Mouse (Mus musculus): Measurements from ENCODE around the gene Fabp3.

Fabp3 gene

DNA sequence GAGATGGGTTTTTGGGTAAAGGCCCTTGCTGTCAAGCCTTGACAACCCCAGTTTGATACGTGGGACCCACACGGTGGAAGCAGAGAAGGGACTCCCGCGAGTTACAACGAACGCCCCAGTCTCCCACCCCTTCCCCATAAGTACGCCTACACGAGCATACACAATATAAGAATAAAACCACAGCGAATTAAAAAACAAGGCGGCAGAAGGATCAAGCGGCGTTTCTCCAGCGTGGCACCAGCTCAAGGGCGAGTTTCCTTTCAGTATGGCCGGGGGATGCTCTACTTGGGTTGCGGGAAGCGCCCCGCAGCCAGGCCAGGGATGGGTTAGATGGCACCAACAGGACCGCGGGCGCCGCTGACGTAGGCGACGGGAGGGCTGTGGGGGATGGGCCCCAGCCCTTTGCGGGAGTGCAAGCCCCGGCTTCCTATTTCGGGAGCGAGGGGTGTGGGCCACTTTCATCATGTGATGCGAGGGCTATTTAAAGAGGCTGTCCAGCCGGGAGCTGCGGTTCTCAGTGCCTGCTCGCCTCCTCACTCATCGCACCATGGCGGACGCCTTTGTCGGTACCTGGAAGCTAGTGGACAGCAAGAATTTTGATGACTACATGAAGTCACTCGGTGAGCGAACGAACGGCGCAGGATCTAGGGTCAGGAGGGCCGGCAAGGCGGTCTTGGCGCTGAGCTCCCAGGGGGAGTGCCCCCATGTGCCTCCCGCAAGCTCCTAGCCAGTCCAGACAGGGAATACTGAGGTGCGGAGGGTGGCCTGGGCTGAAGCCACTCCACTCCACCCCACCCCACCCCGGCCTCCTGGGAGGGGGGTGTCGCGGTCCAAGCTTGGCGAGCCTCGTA is at the start of gene Fabp3, which contains the start of gene Gm10570:
TSS of gene Fabp3 (plus strand) at position 365 of the 851 bp plus-strand sequence.
TSS of gene Gm10570 (minus strand) at position 444 of the 851 bp plus-strand sequence.
- DNase-seq (ENCODE audit: low read depth), result peak; percentile 28

- no peak for DNase-seq (ENCODE audit: low read depth)
These were observed 48.0 kb upstream of the Fabp3 start for GRCm38 (mm10) chr4:130260406-130260805.

- no peak for DNase-seq (ENCODE audit: low read depth)
These were observed 44.3 kb upstream of the Fabp3 start for GRCm38 (mm10) chr4:130264131-130264530.

DNA sequence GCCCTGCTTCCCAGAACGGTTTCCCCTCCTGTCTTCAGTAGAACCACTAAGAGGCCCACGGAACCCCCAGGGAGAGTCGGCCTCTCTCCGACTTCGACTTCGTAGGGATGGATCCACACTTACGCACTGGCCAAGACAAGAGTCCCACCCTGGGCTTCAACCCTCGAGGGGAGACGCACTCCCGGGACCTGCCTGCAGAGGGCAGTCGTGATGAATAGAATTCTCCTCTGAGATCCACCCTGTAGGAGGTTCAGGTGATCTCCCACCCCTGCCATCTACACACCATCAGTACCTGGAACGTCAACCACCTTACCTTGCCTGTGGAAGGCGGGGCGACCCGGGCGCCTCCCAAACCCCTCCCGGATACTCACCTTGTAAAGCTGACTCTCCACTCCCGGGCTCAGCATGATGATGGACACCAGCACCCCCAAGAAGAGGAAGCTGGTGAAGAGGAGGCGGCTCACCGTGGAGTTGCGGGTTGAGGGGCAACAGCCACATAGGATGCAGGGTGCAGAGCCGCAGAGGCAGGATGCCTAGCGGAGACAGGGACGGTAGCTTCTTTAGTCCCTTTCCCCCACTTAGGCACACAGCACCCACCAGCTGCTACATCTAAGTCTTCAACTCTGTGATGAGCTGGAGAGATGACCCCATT is 43.6 kb upstream of the Fabp3 start:
- peak; percentile 54 for DNase-seq (ENCODE audit: low read depth)

- DNase-seq (ENCODE audit: low read depth), result no peak
These were observed 41.8 kb upstream of the Fabp3 start for GRCm38 (mm10) chr4:130266601-130267000.

- DNase-seq (ENCODE audit: low read depth), result no peak
These were observed 41.3 kb upstream of the Fabp3 start for GRCm38 (mm10) chr4:130267069-130267468.

DNA sequence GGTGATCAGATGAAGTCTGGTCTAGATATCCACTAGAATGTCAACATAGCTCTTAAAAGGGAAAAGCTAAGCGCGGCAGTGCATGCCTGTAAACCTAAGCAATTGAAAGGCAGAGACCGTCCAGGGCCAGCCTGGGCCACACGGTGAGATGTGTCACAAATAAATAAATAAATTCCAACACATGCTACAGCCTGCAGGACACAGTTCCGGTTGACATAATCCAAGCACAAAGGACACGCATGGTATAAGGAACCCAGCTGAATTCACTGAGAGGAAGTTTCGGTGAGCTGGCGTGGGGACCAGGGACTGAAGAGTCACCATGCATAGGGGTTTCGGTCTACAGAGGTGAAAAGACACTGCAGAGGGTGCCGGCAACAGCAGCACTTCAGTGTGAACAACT is 39.7 kb upstream of the Fabp3 start:
- DNase-seq (ENCODE audit: low read depth), result no peak

GRCm38 (mm10) chr4:130270089-130270488 is 38.3 kb upstream of the Fabp3 start:
- DNase-seq (ENCODE audit: low read depth), result no peak

DNA sequence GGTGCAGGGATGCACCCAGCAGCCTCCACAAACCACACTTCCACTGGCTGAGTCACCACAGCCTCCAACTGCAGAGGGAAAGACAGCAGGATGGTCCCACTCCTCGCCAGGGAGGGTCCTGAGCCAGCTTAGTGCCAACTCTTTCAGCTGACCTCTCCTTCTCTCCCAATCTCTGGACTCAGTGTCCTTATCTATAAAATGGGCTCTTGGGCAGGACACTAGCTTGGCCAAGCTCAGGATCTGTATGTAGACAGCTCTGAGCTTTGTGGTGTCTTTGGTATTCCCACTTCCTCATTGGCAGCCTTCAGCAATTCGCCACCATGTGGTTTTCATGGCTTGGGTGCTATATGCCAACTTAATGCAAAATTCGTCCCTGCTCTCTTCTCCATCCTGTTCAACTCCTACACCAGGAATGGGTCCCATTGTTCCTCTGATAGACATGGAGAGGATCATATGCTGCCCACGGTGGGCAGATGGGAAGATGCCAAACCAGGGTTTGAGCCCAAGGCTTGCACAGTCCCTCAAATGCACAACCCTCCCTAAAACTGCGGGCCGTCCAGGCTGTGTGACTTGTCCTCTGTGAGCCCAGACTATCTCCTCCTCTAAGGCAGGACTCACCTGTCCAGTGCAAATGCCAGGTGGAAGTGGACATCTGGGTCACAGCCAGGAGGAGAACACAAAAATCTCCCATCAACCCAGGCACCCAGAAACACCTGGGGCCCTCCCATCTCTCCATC is 37.6 kb upstream of the Fabp3 start:
- DNase-seq (ENCODE audit: low read depth), result no peak

DNA sequence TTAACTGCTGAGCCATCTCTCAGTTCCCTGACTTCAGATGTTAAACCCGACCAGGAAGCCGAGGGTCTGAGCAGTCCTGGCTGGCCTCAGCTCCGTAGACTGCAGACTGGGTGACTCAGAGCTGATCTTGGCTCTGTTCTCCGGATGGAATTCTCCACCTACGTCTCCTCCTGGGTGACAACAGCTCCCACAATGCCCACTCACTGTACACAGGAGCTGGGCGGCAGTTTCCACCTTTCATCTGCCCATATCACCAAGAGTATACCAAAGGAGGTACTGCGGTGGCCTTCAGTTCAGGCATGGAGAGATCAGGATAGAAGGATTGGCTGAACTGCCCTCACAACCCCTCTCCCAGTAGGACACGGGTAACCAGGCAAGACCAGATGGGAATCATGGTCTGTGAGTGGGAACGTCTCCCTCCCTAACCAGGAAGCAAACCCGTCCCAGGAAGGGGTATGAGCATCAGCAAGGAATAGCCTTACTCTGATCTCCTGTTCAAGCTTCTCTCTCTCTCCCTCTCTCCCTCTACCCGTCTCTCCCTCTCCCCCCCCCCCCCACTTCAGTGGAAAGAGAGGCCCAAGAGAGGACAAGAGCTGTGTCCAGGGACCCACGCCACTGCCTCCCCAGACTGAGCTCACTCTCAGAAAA is 34.6 kb upstream of the Fabp3 start:
- DNase-seq (ENCODE audit: low read depth), result no peak

DNA sequence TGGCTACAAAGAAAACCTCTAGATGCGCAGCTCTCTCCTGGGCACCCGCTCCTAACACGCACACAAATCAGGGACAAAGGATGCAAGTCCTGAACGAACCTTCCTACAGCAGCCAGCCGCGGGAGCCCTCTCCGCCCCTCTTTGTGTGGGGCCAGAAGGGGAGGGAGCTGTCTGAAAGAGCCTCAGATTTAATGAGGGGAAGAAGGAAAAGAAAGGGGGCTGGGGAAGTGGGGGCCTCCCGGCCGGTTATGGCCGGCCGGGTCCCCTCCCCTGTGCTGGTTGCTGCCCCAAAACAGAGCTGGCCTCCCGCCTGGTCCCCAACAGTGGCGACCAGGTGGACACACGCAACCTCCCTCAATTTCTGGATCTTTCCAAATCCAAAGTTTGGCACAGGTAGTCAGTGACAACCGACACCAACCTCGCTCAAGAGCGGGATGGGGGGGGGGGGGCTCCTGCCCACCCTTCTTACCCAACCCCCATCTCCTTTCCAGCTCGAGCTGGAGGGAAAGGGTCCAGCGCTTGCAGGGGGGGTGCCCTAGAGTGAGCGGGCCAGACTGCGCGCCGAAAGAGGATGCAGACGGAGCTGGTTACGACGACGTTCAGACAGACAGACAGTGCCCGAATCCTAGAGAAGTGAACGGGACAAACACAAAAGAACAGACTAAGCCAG is 33.9 kb upstream of the Fabp3 start:
- DNase-seq (ENCODE audit: low read depth), result no peak

DNA sequence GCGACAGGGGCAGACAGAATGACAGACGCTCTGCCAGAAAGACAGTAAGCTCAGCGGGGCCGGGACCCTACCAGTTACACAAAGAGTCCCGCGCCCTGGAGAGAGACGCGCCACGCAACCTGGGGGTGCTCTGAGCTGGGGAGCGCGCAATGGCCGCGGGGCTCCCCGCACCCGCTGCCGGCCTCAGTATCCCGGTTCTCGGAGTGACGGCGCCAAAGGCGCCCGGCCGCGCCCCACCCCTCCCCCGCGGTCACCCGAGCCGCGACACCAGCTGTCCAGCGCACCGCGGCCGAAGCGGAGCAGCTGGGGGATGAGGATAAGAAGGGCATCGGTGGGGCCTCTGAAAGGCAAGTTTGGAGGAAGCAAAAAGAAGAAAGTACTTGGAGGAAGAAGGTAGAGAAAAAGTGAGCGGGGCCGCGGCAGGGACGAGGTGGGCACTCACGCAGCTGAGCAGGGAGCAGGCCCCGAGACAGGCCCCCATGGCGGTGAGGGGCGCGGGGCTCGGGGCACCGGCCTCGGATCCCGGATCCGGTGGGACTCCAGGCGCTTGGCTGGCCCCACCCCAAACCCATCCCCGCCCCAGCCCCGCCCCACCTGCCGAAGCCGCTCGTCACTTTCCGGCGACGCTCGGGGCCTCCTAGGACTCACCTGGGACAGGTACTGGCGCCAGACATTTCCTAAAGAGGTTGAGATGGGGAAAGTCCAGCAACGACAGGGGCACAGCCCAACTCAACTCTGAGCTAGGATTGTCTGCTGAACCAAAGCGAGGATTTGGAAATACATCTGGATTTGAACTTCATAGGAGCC is 33.2 kb upstream of the Fabp3 start:
- no peak for DNase-seq (ENCODE audit: low read depth)

GRCm38 (mm10) chr4:130275823-130276105 is 32.6 kb upstream of the Fabp3 start:
- DNase-seq (ENCODE audit: low read depth), result no peak

DNA sequence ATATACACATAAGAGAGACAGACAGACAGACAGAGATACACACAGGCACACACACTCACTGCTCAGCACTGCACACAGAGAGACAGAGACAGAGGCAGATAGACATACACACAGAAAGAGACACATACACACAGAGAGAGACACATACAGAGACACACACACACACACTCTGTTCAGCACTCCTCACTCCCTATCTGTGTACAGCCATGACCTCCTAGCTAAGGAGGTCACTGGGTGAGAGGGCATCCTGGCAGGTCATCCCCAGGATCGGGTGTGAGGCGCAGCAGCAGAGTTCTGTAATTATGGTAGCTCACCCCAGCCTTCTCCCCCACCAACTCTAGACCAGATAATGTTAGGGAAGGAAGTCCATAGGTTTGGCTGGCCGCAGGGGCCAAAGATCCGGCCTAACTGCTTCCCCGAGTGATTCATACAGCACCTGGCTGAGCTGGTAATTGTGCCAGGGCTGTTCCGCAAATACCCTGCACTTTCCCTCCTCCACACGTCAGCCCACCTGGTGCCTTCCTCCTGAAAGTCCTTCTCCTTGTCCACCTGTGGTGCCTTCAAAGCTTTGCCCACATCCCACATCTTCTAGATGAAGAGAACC is 31.7 kb upstream of the Fabp3 start:
- no peak for DNase-seq (ENCODE audit: low read depth)

GRCm38 (mm10) chr4:130279105-130279504 is 29.3 kb upstream of the Fabp3 start, which contains the start of gene Serinc2:
Gene Serinc2, minus strand, starts transcription at chr4:130279205.
- no peak for DNase-seq (ENCODE audit: low read depth)

DNA sequence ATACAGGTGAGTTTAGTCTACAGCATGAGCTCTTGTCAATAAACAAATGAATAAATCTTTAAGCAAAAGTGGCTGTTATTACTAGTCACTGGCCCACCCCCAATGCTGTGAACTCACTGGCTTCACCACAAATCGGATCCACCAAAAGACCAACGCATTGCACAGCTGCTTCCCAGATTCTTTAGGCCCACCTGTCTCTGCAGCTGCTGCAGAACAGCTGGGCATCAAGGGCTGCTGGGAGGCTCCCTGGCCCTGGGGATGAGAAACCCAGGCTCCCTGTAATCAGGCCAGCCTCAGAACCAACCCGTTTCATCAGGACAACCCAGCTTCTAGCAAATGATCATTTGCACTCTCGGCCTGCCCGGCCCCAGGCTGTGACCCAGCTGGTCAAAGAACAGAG is 25.5 kb upstream of the Fabp3 start:
- DNase-seq (ENCODE audit: low read depth), result no peak

- DNase-seq (ENCODE audit: low read depth), result no peak
These were observed 24.6 kb upstream of the Fabp3 start for GRCm38 (mm10) chr4:130283826-130284225.

- DNase-seq (ENCODE audit: low read depth), result no peak
These were observed 21.9 kb upstream of the Fabp3 start for GRCm38 (mm10) chr4:130286531-130286930.

- DNase-seq (ENCODE audit: low read depth), result no peak
These were observed 18.6 kb upstream of the Fabp3 start for GRCm38 (mm10) chr4:130289824-130290223.

DNA sequence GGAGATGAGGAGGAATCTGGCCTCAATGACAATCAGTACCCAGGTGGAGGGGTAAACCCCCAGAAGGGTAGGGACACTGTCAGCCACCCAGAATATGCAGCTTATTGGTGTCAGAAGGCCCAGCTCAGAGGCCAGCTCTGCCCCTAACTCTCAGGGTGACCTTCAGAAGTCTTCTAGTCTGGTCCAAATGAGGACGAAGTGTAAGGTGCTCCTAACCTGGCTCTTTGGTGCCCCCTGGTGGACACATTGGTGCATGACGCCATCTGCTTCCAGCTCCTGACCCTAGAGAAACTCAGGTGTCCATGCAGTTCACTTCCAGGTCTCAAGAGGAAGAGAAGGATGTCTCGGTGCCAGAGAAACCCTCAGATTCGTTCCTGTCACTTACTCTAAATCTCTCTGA is 16.1 kb upstream of the Fabp3 start:
- peak; percentile 83 for DNase-seq (ENCODE audit: low read depth)
